Mouse (Mus musculus) layer of hippocampus, postnatal 36 days (tissue): ENCODE measurements around the gene Per2. TPM values are rescaled to one million over a fixed set of nuclear protein-coding genes. Genes with fewer than 3 reads are reported as not detected.
A peak's percentile ranks its signal among the peaks of the same experiment; 100 is the strongest.

ENCODE experiments used
- DNase-seq, 2 experiments: peaks; one replicate each; pipeline ENCODE4 v3.0.0; 2022
- total RNA-seq, 2 experiments: library from RNA; stranded (reverse); gene quantifications; 2 replicates each; pipeline ENCODE4 v1.2.3; 2021

The Per2 gene
- total RNA-seq, 2 experiments from 2014 or later = 26.4 to 37.3 TPM

- no peak for DNase-seq
These were observed 28.4 kb downstream of the Per2 start for GRCm38 (mm10) chr1:91430761-91431160.

- DNase-seq = no peak
These were observed 29.9 kb downstream of the Per2 start for GRCm38 (mm10) chr1:91429212-91429611.

GRCm38 (mm10) chr1:91428614-91429013 is 30.5 kb downstream of the Per2 start:
- DNase-seq = peak; percentile 67 to 79

GRCm38 (mm10) chr1:91426397-91426796 is 32.7 kb downstream of the Per2 start:
- no peak for DNase-seq

- no peak for DNase-seq
These were observed 38.5 kb downstream of the Per2 start for GRCm38 (mm10) chr1:91420601-91421065.

GRCm38 (mm10) chr1:91419862-91420600 is 39.1 kb downstream of the Per2 start:
- no peak for DNase-seq

GRCm38 (mm10) chr1:91417991-91418390 is 41.1 kb downstream of the Per2 start:
- no peak for DNase-seq

- no peak for DNase-seq
These were observed 43.8 kb downstream of the Per2 start for GRCm38 (mm10) chr1:91415311-91415710.

- DNase-seq = no peak
These were observed 44.2 kb downstream of the Per2 start for GRCm38 (mm10) chr1:91414903-91415302.

- peak; percentile 41 to 55 for DNase-seq
These were observed 45.1 kb downstream of the Per2 start, which contains the start of gene Hes6 for GRCm38 (mm10) chr1:91413898-91414594. TSS of gene Hes6 (minus strand) at chr1:91414038.

- DNase-seq = no peak
These were observed 45.6 kb downstream of the Per2 start for GRCm38 (mm10) chr1:91413536-91413897.

- peak; percentile 88 to 89 for DNase-seq
These were observed 46.1 kb downstream of the Per2 start for GRCm38 (mm10) chr1:91413030-91413506.

GRCm38 (mm10) chr1:91412286-91413029 is 46.7 kb downstream of the Per2 start:
- DNase-seq = no peak

- DNase-seq = no peak
These were observed 47.4 kb downstream of the Per2 start for GRCm38 (mm10) chr1:91411631-91412285.

- no peak for DNase-seq
These were observed 51.3 kb downstream of the Per2 start for GRCm38 (mm10) chr1:91407819-91408218.

- no peak for DNase-seq
These were observed 53.5 kb downstream of the Per2 start for GRCm38 (mm10) chr1:91405406-91406169.

- DNase-seq = no peak
These were observed 54.1 kb downstream of the Per2 start for GRCm38 (mm10) chr1:91404976-91405375.

- DNase-seq = peak; percentile 77 to 80
These were observed 60.7 kb downstream of the Per2 start, which contains the start of gene Ilkap for GRCm38 (mm10) chr1:91398260-91399062. TSS of gene Ilkap (minus strand) at chr1:91398815.

- DNase-seq = no peak
These were observed 61.2 kb downstream of the Per2 start for GRCm38 (mm10) chr1:91397927-91398259.

GRCm38 (mm10) chr1:91390369-91390768 is 68.8 kb downstream of the Per2 start:
- no peak for DNase-seq

- DNase-seq = no peak
These were observed 78.0 kb downstream of the Per2 start for GRCm38 (mm10) chr1:91381091-91381471.
